Mouse (Mus musculus) brain, embryonic 14.5 days (tissue): ENCODE data around the gene Acadsb.
A peak's percentile ranks its signal among the peaks of the same experiment; 100 is the strongest.

Source experiments
- CTCF ChIP-seq: fragments of 200-500 bp; IDR thresholded peaks from 2 replicates; pipeline ENCODE4 v1.5.1; 2012; ENCODE audit warnings: inconsistent platforms, mild to moderate bottlenecking, moderate library complexity, borderline replicate concordance; ENCODE audit not compliant: insufficient read depth, insufficient read length; ENCODE audit errors: extremely low read depth
- POLR2A ChIP-seq: fragments of 200-500 bp; IDR thresholded peaks from 2 replicates; pipeline ENCODE4 v1.6.1; 2012; ENCODE audit warnings: mild to moderate bottlenecking, inconsistent platforms, borderline replicate concordance; ENCODE audit not compliant: poor library complexity, insufficient read depth, insufficient read length, severe bottlenecking; ENCODE audit errors: extremely low read depth

GRCm38 (mm10) chr7:131370648-131371469 is 39.5 kb upstream of the Acadsb start, which contains the start of gene Pstk:
- TF ChIP-seq POLR2A (peak; percentile 78; the same call in 1 of the 2 replicates), CTCF (peak; percentile 88)
